Mouse (Mus musculus) intestine, postnatal 0 days (tissue): ENCODE measurements around the gene Zswim8. TPM values are rescaled to one million over a fixed set of nuclear protein-coding genes. Genes with fewer than 3 reads are reported as not detected.

Experiments used
- ATAC-seq: fragments of 200-750 bp; cut with Nextera tagmentation; 2 replicates; pipeline ENCODE4 v1.8.0; 2017; ENCODE audit warnings: mild to moderate bottlenecking, moderate TSS enrichment, moderate library complexity
- H3K27ac ChIP-seq: fragments of 300-500 bp; sonication (generic); 2 replicates; pipeline ENCODE4 v1.5.1; 2014; ENCODE audit warnings: mild to moderate bottlenecking, low read depth, low read length, moderate library complexity
- H3K27me3 ChIP-seq: fragments of 300-500 bp; sonication (generic); replicated peaks from 2 replicates; pipeline ENCODE4 v1.6.1; 2014; ENCODE audit warnings: low read length, mixed read lengths; ENCODE audit not compliant: control insufficient read depth, insufficient read depth
- H3K36me3 ChIP-seq: fragments of 300-500 bp; sonication (generic); 2 replicates; pipeline ENCODE4 v1.6.1; 2014; ENCODE audit warnings: mild to moderate bottlenecking, moderate library complexity; ENCODE audit not compliant: control insufficient read depth, insufficient read depth
- H3K4me1 ChIP-seq: fragments of 300-500 bp; sonication (generic); replicated peaks from 2 replicates; pipeline ENCODE4 v1.6.1; 2014; ENCODE audit warnings: antibody characterized with exemption, low read length, mixed read lengths; ENCODE audit not compliant: control insufficient read depth, insufficient read depth
- H3K4me2 ChIP-seq: fragments of 300-500 bp; sonication (generic); replicated peaks from 2 replicates; pipeline ENCODE4 v1.6.1; 2014; ENCODE audit warnings: low read depth, mild to moderate bottlenecking, moderate library complexity
- H3K4me3 ChIP-seq: fragments of 300-500 bp; sonication (generic); 2 replicates; pipeline ENCODE4 v1.5.1; 2014; ENCODE audit warnings: low read depth, low read length
- H3K9ac ChIP-seq: fragments of 300-500 bp; sonication (generic); 2 replicates; pipeline ENCODE4 v1.6.1; 2014; ENCODE audit warnings: mild to moderate bottlenecking, low read depth, low read length
- H3K9me3 ChIP-seq: fragments of 300-500 bp; sonication (generic); 2 replicates; pipeline ENCODE4 v1.6.1; 2016; ENCODE audit warnings: mixed run types; ENCODE audit not compliant: control insufficient read depth
- CTCF ChIP-seq: sonication (generic); IDR thresholded peaks from 2 replicates; pipeline ENCODE4 v1.5.1; 2016; ENCODE audit warnings: low read depth, mild to moderate bottlenecking, control low read depth, antibody characterized with exemption, moderate library complexity
- WGBS: fragments of 180-500 bp; shearing (Covaris S2); extraction: QIAGEN DNeasy Blood & Tissue Kit; methylation state at CpG from one replicate; pipeline ENCODE4 v1.1.7; 2014; 5-methylcytosine and 5-hydroxymethylcytosine counted together
- microRNA-seq: library from miRNA; unstranded; fragments of <30 nt; microRNA quantifications from one replicate; pipeline ENCODE4, GENCODE M21; 2016
- polyA plus RNA-seq: library from polyadenylated mRNA; unstranded; fragments of >200 nt; fragmentation: Nextera tagmentation; extraction: Ambion mirVana; gene quantifications from 2 replicates; pipeline ENCODE4 v1.2.1, GENCODE M21; 2015

Gene Zswim8
- polyA plus RNA-seq, 1 experiment from 2014 or later: 15.0 TPM

DNA sequence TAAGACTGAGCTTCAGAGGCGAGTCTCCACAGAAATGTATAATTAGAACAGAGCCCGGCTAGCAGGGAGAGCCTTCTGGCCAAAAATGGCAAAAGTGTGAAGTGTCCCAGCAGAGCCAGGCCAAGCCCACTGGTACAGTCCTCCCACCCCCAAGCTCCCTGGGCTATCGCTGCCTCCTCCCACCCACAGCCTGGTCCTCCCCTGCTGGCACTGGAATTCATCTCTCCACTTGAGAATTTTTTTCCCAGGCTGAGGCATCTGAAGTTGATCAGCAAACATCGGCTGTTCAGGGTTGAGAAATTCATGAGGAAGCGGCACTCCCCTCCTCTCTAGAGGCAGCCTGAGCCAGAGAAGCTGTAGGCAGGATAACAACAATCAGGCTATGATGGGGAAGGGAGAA lies 61.2 kb downstream of the Zswim8 start:
- no peak overlapping the region for H3K4me2 ChIP-seq
- TF ChIP-seq CTCF: no peak
- H3K27ac ChIP-seq: no peak overlapping the region
- H3K4me1 ChIP-seq: 0 out of 2 replicates have a peak, but pooled peaks cover 2% of the 10 kb centered on the region
- 66% methylated on average over 5 of the region's 5 CpGs for WGBS
- no peak for ATAC-seq
- no peak overlapping the region for H3K4me3 ChIP-seq
- H3K9ac ChIP-seq: no peak overlapping the region
- H3K9me3 ChIP-seq: no peaks in the 10 kb centered on the region
- peaks cover 30% of the 10 kb centered on the region for H3K36me3 ChIP-seq
- no peaks in the 10 kb centered on the region for H3K27me3 ChIP-seq

DNA sequence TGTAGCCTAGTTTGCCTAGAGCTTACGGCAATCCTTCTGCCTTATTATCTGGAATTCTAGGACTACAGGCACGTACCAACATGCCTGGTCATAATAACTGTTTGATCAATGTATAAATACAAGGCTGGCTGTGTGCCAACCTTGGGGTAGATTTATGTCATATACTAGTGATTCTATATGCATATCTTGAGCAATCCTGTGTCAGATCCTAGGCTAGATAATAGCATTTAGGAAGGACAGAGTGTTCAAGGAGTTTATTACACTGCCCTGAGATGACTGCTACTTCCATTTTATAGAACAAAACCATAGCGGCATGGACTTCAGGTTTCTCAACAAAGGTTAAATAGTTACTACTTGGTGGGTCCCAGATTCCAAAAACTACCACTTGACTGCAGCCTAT lies 64.6 kb downstream of the Zswim8 start:
- WGBS: 48% methylated on average over 3 of the region's 3 CpGs
- Histone ChIP-seq H3K4me1 (0 out of 2 replicates have a peak, but pooled peaks cover 2% of the 10 kb centered on the region), H3K27me3 (no peaks in the 10 kb centered on the region), H3K36me3 (peaks cover 10% of the 10 kb centered on the region), H3K9ac (no peak overlapping the region), H3K4me3 (no peak overlapping the region), H3K9me3 (no peaks in the 10 kb centered on the region), H3K27ac (no peak overlapping the region), H3K4me2 (no peak overlapping the region)
- TF ChIP-seq CTCF: no peak
- ATAC-seq: no peak

DNA sequence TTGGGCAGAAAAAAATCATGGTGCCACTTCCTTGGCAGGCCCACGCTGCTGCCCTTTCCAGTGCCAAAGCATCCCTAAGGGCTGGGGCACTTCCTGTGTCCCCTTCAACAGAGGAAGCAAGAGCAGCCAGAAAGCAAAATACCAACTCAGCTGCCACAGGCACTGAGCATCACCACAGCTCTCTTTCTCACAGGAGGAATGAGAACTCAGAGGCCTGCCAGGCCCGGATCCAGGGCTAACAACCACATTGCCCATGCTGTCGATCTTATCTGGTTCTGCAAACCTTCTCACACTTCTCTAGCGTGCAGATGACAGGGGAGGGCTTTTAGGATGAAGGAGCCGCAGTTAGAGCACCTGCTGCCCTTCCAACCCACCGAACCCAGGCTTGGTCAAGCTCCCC lies 65.5 kb downstream of the Zswim8 start:
- Histone ChIP-seq H3K27me3 (no peaks in the 10 kb centered on the region), H3K4me3 (no peak overlapping the region), H3K36me3 (peaks cover 17% of the 10 kb centered on the region), H3K4me1 (0 out of 2 replicates have a peak, but pooled peaks cover 2% of the 10 kb centered on the region), H3K4me2 (no peak overlapping the region), H3K9me3 (no peaks in the 10 kb centered on the region), H3K9ac (no peak overlapping the region), H3K27ac (peak overlapping the region; percentile 28; the same call in 1 of the 2 replicates)
- no peak for ATAC-seq
- no peak for TF ChIP-seq CTCF
- 65% methylated on average over 6 of the region's 6 CpGs for WGBS

Small RNAs within 50 kb of the gene (microRNA-seq; reads per million reads assigned to microRNA genes)
- 1.4 reads per million for gene Mir6946

Other genes with a start within 250 kb of the Zswim8 start
- gene Anxa7, start 227.4 kb upstream of the Zswim8 start, polyA plus RNA-seq: 33.6 and 37.8 TPM in 2 replicates
- 0.21 and 0.26 TPM in 2 replicates for gene Mss51, start 210.7 kb upstream of the Zswim8 start, polyA plus RNA-seq
- gene Ppp3cb, start 161.0 kb upstream of the Zswim8 start, polyA plus RNA-seq: 24.2 and 24.4 TPM in 2 replicates
- 2.2 and 2.6 TPM in 2 replicates for gene Usp54, start 66.5 kb upstream of the Zswim8 start, polyA plus RNA-seq
- gene Myoz1, start 51.0 kb upstream of the Zswim8 start, polyA plus RNA-seq: not detected in 2 replicates
- gene Synpo2l, start 39.2 kb upstream of the Zswim8 start, polyA plus RNA-seq: 0.23 and 0.27 TPM in 2 replicates
- gene Sec24c, start 33.2 kb upstream of the Zswim8 start, polyA plus RNA-seq: 51.0 and 53.8 TPM in 2 replicates
- 7.4 and 8.4 TPM in 2 replicates for gene Fut11, start 12.6 kb upstream of the Zswim8 start, polyA plus RNA-seq
- 143 and 150 TPM in 2 replicates for gene Chchd1, start 4.5 kb upstream of the Zswim8 start, polyA plus RNA-seq
- 9.8 and 12.4 TPM in 2 replicates for gene Ndst2, start 27.0 kb downstream of the Zswim8 start, polyA plus RNA-seq
- 27.6 and 37.7 TPM in 2 replicates for gene Camk2g, start 86.5 kb downstream of the Zswim8 start, polyA plus RNA-seq
- gene Plau, start 129.1 kb downstream of the Zswim8 start, polyA plus RNA-seq: 2.7 and 3.8 TPM in 2 replicates
- gene Vcl, start 221.8 kb downstream of the Zswim8 start, polyA plus RNA-seq: 33.8 and 33.9 TPM in 2 replicates